Mouse (Mus musculus) Muller cell, postnatal 12 days (primary cell): ENCODE data around the gene Atrnl1.
"Not testable (repeated sequence)": the region's sequence is repeated elsewhere in the genome, so short reads cannot be mapped to it uniquely, and the experiment has no call there.

Experiments used
- DNase-seq: peaks from one replicate; pipeline ENCODE4 v3.0.0-alpha.2; 2015; ENCODE audit errors: inconsistent ontology term

Atrnl1 gene

DNA sequence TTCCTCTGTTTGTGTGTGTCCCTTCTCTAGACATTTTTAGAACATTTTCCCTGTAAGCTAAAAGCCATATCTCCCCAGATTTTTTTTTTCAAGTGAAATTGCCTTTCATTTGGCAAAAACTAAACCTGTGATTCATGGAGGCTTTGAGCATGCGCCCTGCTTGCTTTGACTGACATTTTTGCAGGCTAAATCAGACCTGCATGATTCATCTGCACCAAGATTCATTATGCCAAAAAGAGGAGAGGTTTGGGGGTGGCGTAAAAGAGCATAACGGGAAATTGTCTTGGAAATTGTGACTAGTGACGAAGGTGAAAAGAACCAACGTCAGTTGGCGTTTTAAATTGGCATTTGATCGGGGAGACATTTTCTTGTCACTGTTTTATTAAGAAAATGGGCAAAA lies 358.9 kb downstream of the Atrnl1 start:
- DNase-seq = peak; percentile 65

DNA sequence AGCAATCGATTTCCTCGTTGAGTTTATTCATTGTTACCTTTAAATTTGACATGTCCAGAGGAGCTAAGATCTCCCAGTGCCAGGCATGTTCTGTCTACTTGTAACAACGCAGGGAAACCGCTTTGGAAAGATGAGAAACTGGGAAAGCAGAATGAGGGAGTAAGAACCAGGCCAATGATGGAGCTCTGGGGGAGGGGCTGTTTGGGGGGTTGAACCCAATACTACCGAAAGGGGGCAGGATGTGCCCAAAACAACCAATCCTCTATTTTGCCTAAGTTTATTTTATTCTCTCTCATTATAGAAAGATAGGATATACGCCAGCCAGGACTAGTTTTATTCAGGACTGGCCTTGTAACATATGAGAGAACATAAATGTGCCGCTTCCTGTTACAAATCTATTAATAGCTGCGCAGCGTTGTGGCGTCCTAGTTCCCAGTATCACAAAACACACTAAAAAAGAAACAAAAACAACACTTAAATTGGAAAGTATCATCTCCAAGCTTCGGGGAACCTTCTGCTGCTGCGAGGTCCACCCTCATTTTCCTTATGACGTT lies 359.6 kb downstream of the Atrnl1 start:
- DNase-seq = no peak

DNA sequence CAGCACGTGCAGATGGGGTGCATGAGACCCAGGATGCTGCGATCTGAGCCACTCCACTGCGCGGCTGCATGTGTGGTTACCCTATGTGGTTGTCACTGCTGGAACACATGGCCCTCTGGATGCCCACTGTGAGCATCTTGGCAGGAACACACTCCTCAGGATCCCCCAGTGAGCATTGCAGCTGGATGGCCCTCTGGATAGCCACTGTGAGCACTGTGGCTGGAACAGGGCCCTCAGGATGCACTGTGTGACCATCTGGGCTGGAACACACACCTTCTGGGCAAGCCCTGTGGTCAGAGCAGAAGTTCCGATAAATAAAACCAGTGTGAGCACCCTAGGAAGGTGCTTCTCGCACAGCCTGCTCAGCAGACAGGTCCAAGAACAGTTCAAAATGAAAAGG lies 364.4 kb downstream of the Atrnl1 start:
- no peak for DNase-seq

DNA sequence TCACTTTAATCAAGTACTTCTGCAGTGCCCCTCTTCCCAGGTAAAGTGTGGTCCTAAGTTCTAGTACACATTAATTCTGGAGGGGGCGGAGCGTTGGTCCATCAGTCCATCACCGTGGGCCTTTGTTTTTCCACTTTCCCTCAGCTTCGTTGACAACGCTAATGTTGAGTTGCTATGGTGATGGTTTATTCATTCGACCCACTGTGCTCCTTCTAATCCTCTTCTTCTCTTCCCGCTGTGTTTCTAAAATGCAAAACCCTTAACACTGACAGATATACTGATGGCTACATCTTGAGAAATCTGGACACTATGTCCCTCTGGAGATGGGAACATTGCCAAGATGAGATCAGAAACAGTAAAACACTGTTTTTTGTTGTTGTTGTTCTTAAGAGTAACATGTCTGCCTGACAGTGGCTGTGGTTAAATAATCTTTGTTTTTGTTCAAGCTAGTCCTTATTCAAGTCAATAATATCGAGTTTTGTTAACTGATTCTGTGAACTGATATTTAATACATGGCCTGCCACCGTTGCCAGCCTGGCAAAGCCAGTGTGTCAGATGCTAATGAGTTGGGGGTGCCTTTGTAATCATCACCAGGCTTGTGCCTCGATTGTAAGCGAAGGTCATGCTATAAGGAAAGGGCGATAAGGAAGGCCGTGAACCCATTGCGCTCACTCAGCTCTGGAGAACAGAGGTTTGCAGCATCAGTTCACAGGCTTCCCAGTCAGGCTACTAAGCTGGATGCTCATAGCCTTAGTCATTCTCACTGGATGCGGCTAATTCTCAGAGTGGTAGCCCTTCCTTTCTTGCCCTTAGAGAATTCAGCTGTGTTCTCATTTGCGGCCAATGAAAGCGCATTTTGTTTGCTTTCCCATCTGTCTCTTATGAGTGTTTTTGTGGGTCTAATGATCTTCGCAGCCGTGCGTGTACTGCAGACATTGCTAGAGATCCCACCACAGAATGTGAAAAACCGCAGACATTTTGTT lies 375.4 kb downstream of the Atrnl1 start:
- DNase-seq = no peak

DNA sequence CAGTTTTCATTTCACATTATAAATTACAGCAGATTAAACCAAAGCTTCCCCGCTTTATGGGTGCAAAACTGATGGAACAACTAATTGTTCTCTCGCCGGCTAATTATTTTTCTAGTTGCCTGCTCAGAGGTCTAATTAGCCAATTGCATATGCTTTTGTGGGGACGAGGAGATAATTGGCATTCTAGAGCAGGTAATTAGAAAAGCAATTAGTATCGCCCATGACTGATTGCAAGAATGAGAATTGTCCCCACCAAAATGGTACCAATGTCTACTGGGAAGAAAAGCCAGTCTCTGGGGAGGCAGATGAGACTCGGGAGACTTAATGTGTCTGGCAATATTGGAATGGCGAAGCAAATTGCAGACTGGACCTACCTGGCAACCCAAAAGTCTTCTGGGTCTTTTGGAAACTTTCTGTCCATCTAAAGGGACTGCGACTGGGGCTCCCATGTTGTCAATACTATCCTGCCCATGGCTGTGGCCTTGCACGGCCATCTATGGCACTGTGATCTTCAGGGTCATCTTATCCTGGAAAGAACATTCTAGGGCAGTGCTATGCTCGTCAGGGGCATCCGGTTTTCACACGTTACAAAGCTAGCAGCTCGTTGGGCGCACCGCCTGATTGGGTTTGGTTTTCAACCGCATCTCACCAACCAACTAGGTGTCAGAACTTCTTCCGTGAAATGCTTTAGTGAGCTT lies 377.0 kb downstream of the Atrnl1 start:
- DNase-seq = no peak

DNA sequence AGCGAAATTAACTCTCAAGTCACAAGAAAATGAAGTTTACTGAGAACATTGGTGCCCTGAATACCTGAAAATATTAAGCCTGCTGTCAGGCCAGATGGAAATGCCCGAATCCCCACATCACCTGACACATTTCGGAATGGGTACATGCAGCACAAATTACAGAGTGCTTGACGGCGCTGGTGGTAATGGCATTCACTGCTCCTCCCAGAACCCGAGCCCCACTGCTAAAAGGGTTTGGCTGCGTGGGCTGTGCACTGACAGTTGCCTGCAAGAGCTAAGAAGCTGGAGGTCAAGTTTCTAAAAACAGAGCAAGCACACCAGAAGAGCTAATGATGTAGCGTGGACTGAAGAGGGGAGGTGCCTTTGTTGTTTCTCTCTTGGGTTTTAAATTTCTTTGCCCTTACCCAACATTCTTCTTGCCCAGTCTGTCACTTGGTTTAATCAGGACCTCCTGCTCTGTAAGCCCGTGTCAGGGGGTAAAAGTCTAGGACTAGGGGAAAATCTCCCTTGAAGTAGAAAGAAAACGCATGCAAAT lies 377.8 kb downstream of the Atrnl1 start:
- DNase-seq = no peak

DNA sequence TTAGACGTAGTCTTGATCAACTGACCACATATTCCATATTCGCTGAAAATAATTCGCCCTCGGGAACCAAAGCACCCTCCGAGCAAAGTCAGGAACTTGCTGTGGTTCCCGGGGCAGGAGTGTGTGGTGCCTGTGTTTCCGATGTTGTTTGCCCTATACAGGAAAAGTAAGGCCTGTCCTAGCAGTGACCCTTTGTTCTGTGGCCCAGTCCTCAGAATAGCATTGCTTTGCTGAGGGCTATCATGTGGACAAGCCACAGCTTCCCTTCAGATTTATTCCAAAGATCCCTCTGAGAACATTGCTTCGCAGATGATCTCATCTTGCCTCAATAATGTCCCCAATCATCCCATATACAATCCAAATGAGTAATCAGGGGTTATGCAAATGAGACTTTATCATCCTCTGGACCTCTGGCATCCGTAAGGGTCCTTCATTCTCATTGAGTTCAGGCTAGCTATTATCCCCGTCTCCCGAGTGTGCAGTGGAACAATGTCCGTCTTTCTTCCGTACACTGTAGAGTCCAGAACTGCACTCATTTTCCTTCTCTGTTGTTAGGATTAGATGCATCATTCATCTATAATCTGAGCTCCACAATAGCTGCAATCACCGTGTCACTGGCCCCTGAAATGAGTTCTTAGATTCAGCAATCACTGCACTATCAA lies 380.4 kb downstream of the Atrnl1 start:
- peak; percentile 27 for DNase-seq

DNA sequence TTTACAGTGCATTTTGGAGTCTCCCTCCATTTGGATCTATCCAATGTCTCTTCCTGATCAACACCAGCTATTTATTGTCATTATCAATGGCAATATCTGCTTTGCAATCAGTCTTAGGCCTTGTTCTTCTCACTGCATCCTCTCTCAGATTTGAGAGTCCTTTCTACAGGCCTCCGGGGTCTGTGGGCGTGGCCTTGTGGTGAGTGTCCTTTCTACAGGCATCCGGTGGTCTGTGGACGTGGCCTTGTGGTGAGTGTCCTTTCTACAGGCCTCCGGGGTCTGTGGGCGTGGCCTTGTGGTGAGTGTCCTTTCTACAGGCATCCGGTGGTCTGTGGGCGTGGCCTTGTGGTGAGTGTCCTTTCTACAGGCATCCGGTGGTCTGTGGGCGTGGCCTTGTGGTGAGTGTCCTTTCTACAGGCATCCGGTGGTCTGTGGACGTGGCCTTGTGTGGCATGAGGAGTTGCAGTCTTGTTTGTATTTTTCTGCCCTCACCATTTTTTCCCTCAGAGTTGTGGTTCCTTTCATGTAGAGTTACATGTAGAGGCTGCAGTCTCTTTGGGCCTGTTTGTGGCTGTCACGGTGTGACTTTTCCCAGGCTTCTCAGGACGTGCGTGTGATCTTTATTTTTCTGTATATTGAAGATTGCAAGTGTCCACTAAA lies 383.5 kb downstream of the Atrnl1 start:
- DNase-seq = not testable (repeated sequence)

DNA sequence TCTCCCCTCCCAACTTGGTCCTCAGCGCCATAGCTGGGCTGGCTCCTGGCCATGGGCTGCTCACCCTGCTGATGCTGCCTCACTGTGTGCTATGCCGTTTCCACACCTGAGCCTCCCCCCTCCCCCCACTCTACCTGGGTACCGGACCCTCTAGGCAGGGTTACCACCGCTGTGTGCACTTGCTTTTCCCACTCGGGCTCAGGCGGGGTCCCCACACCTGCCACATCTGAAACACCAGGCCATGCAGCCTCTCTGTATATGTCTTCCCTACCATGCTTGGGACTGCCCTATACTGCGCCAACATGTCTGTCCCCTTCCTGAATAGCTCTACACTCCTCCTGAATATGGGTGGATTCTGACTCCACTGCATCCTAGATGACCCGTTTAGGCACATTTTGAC lies 384.2 kb downstream of the Atrnl1 start:
- no peak for DNase-seq

DNA sequence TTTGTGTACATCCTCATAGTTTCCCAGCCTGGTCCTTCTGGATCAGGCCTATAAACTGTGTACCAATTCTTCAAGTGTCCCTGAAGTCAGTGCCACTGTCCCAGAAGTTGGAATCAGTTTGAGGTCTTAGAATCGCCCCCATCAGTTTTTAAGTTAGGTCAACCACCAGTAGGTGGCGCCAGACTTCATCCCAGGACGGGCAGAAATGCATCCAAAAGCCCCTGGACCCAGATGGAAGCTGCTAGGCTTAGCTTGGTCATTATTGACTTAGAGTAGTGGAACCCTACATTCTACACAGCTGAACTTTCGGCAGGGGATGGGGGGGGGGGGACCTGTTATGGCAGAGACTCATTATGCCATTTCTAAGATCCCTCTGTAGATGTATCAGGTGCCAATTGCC lies 387.1 kb downstream of the Atrnl1 start:
- DNase-seq = no peak

DNA sequence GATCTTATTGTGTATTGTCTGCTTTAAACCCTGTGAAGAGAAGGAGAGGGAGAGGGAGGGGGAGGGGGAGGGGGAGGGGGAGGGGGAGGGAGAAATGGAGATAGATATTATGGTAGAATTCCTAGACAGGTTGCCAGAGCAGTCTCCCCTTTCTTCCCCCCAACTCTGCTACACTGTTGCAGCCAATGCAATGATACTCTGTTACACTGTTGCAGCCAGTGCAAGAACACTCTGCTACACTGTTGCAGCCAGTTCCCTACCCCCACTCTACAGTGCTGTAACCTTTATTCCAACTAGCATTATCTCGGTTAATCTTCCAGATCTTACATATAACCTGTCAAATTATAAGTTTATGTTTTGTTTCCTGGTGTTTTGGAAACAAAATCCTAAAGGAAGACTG lies 400.8 kb downstream of the Atrnl1 start:
- no peak for DNase-seq

DNA sequence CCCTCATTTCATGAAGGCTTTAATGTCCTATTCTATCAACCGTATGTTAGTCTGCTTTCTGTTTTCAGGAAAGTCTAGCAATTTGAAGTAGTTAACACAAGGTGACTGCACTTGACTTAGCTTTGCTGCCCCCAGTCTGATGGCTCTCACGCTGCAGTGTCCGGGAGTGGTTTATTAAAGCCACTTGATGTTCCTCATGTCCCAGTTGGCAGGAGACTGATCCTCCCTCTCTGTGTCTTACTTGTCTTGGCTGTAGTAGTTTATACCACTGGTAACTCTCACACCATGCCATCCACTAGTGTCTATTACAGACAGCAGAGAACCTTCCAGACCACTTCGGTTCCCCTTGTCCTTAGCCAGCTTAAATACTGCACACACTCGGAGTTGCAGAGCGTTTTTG lies 404.9 kb downstream of the Atrnl1 start:
- no peak for DNase-seq

DNA sequence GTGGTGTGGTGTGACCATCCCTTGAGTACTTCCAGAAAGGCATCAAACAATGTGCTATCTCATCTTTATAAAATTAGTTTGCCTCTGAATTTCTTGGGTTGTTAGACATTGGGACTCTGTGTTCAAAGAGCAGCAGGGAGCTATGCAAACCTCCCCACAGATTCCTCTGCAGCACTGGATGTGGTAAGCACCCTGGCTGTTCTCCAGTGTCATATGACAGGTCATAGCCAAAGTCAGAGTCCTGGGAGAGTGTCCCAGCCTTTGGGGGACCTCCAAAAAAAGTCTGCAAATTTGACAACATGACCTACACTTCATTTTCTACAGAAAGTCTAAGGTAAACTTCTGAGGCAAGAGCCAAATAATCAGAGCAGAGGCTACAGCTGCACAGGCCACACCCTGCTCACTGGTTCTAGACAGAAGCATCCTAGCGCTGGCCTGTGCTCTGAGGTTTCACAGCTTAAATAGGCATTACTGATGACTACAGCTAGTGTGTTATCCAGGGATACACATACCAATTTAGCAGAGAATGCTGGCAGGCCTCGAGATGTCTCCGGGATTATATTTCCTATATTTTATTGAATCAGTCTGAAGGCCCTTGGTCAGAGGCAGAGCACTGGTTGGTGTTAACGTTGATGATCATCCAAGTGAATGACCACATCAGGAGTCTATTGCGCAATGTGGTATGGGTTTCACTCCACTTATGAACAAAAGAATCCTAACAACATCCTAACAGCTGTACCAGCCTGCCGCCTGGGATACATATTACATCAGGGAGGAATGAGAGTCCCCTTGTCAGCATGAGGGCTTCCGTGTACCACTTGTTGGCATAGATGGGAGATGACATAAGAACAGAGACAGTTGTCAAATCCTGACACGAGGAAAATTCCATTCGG lies 406.0 kb downstream of the Atrnl1 start:
- peak; percentile 58 for DNase-seq

DNA sequence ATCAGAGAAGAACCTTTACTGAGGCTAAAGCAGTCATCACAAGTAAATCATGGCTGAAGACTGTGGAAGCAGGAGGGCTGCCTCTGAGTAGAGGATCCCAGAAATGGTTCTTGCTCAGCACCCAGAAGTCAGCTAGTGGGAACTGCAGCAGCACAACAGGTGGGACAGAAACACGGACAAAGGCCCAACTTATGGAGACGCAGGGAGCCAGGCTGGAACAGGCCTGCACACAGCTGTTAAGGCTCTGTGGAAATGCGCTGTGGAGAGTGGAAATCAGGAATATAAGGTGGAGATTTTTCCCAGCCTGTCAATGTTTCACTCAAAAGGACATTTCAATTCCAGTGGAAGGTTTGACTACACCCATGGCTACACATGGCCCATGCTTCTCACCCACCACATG lies 406.6 kb downstream of the Atrnl1 start:
- no peak for DNase-seq

DNA sequence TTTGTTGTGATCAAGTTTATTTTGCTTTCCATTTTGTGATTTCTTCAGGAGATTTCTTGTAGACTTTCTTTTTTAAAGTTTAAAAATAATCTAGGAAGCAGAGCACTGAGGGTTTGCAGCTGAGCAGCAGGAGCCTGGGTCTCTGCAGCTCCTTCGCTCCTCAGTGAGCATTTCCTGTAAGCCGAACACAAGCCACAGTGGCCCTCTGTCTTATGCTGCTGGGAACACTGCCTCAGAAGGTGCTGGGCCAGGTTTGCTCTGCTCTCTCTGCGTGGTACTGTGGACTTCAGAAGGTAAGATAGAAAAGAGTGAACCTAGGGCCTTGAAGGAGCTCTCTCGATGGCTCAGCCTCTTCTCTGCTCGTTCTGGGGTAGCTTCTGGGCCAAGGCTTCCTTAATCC lies 407.9 kb downstream of the Atrnl1 start:
- no peak for DNase-seq

DNA sequence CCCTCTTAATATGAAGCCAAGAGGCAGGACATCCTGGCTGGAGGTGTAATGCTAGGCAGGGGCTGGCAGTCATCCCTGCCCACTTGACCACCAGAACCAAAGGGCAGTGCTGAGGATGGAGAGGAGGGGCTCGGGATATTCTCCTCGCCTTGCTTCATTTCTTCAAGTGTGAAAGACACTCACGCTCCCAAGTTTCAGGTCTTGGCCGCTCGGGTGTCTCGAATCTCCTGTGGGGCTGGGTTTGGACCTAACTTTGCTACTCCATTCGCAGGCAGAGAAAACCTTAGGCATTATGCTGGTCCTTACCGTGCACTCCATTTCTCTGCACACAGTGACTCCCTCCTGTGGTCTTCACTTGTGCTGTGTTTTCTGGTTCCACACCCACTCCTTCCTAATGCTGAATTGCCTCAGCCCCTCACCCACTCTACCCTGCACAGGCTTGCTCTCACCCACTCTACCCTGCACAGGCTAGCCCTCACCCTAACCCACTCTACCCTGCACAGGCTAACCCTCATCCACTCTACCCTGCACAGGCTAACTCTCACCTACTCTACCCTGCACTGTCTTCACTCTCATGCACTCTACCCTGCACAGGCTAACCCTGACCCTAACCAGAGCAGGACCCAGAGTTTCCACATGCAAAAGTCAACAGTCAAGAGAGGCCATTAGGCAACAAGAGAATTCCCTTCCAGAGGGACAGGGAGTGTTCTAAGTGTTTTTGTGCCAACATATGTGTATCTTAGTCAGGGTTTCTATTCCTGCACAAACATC lies 410.9 kb downstream of the Atrnl1 start:
- no peak for DNase-seq

DNA sequence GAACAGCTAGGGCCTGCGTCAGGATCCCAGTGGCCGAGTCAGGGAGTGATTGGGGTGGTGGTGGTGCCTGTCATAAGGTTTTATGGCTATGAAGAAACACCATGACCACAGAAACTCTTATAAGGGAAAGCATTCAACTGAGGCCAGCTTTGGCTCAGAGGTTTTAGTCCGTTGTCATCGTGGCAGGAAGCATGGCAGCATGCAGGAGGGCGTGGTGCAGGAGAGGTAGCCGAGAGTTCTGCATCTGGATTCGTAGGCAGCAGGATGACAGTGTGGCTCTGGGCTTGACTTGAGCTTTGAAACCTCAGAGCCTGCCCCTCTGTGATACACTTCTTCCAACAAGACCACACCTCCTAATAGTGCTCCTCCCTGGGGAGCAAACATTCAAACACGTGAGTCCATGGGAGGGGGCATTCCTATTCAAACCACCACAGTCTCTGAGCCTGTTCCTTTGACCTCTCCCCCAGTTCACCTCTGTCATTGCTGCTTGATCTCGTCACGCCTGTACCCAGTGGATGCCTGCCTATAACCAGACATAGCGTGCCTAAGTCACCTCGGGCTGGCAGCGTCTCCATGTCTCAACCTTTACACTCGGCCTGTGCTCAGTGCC lies 412.5 kb downstream of the Atrnl1 start:
- no peak for DNase-seq

DNA sequence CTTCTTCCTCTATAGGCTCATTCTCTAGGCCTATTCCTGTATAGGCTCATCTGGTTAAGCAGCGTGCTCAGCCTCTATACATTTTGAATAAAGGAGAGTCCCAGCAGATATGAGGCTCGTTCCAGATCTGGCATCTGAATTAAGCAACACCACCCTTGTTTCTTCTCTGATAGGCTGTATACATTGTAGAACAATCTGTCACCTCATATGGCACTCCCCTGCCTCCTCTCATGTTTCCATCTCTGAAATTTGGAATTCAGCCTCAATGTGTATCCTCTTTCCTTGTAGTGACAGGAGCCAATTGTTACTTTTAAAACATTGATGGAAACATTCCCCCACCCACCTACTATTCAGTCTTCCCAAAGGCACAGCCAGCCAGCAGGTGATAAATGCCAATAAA lies 414.2 kb downstream of the Atrnl1 start:
- no peak for DNase-seq

DNA sequence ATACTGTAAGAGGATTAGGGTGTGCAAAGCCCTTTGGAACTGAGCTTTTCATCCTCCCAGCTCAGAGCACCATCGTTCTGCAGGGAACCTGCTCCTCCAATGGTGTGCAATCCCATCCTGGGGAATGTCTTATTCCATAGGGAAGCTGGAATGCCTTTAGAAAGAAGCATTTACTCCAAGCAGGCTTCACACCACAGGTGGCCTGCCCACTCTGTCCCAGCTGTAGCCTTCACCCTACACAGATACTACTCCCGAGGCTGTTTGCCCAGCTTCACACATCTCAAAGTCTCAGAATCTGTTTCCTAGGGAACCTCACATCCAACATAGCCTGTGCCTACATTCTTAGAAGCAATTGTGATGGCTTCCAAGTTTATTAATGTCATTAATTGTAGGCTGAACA lies 418.8 kb downstream of the Atrnl1 start:
- DNase-seq = no peak
